Mouse (Mus musculus) forebrain, embryonic 15.5 days (tissue): ENCODE measurements around the gene Spata31d1a. TPM values are rescaled to one million over a fixed set of nuclear protein-coding genes. Genes with fewer than 3 reads are reported as not detected.

Source experiments
- ATAC-seq: fragments of 200-750 bp; cut with Nextera tagmentation; replicated peaks from 2 replicates; pipeline ENCODE4 v1.8.0; 2017; ENCODE audit warnings: mild to moderate bottlenecking, moderate TSS enrichment, moderate library complexity
- H3K27ac ChIP-seq: fragments of 300-500 bp; sonication (generic); replicated peaks from 2 replicates; pipeline ENCODE4 v1.5.1; 2015; ENCODE audit warnings: mild to moderate bottlenecking, inconsistent platforms
- H3K27me3 ChIP-seq: fragments of 300-500 bp; sonication (generic); 2 replicates; pipeline ENCODE4 v1.6.1; 2015; ENCODE audit warnings: inconsistent platforms
- H3K36me3 ChIP-seq: fragments of 300-500 bp; sonication (generic); 2 replicates; pipeline ENCODE4 v1.6.1; 2015; ENCODE audit warnings: mild to moderate bottlenecking, inconsistent platforms
- H3K4me1 ChIP-seq: fragments of 300-500 bp; sonication (generic); 2 replicates; pipeline ENCODE4 v1.6.1; 2015; ENCODE audit warnings: inconsistent platforms
- H3K4me2 ChIP-seq: fragments of 300-500 bp; sonication (generic); replicated peaks from 2 replicates; pipeline ENCODE4 v1.6.1; 2015; ENCODE audit warnings: mild to moderate bottlenecking, inconsistent platforms
- H3K4me3 ChIP-seq: fragments of 300-500 bp; sonication (generic); 2 replicates; pipeline ENCODE4 v1.5.1; 2015; ENCODE audit warnings: mild to moderate bottlenecking, inconsistent platforms
- H3K9ac ChIP-seq: fragments of 300-500 bp; sonication (generic); replicated peaks from 2 replicates; pipeline ENCODE4 v1.6.1; 2015; ENCODE audit warnings: mild to moderate bottlenecking, inconsistent platforms
- H3K9me3 ChIP-seq: fragments of 300-500 bp; sonication (generic); 2 replicates; pipeline ENCODE4 v1.6.1; 2016; ENCODE audit warnings: inconsistent platforms
- WGBS: fragments of 180-500 bp; shearing (Covaris S2); methylation state at CpG from one replicate; pipeline ENCODE4 v1.1.7; 2015; ENCODE audit warnings: mixed read lengths; 5-methylcytosine and 5-hydroxymethylcytosine counted together
- polyA plus RNA-seq: library from polyadenylated mRNA; unstranded; fragments of >200 nt; fragmentation: Nextera tagmentation; extraction: Ambion mirVana; gene quantifications from 2 replicates; pipeline ENCODE4 v1.2.1, GENCODE M21; 2015

Gene Spata31d1a
- polyA plus RNA-seq, 1 experiment from 2014 or later: 0.15 TPM

DNA sequence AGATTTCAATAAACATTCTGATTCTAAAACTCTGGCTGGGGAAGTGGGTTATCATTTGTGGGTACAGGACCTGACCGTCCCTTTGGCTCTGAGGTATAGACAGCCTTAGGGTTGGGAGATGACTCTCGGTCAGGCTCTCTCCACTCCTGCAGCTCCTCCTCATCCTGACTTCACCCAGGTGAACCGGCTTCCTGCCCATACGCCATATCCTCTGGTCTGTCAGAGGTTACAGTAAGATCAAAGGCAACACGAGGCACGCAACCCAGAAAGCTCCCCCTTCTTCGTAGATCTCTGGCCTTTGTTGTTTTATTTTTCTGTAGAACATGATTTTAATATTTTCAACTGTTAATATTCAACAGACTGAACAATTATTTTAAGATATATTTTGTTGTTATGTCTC lies 14.3 kb downstream of the Spata31d1a start:
- no peak for ATAC-seq
- Histone ChIP-seq H3K4me2 (no peak overlapping the region), H3K36me3 (no peaks in the 10 kb centered on the region), H3K27ac (no peak overlapping the region), H3K27me3 (no peaks in the 10 kb centered on the region), H3K9me3 (no peaks in the 10 kb centered on the region), H3K9ac (no peak overlapping the region), H3K4me1 (no peaks in the 10 kb centered on the region), H3K4me3 (no peak overlapping the region)
- WGBS: 90% methylated on average over 7 of the region's 7 CpGs

DNA sequence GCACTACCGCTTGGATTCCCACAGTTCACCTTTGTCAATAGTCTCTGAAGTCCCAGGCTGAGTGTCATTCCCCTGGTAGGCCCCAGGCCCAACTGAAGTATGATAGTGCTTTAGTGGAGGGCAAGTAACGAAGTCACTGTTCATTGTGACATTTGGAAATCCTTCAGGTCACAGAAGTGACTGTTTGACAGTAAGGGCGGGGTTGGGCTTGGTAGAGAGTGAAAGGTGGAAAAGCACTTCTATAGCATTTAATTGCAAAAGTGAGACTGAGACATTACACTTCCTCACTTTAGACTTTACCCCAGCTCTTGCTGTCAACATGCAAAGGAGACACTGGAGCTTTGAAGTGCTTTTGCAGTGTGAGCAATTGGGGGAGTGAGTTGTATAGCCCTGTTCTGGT lies 16.1 kb downstream of the Spata31d1a start, which contains the start of gene 4921517D22Rik:
TSS of gene 4921517D22Rik (minus strand) at position 101 of the 400 bp plus-strand sequence.
- no peak within 1 kb of the TSS for H3K9ac ChIP-seq
- H3K4me2 ChIP-seq: no peak within 1 kb of the TSS
- no peaks in the 10 kb centered on the region for H3K36me3 ChIP-seq
- no peak within 1 kb of the TSS for H3K4me3 ChIP-seq
- no peak for ATAC-seq
- no peaks in the 10 kb centered on the region for H3K9me3 ChIP-seq
- no peak within 1 kb of the TSS for H3K27ac ChIP-seq
- no peaks in the 10 kb centered on the region for H3K27me3 ChIP-seq
- 88% methylated on average over 3 of the region's 3 CpGs for WGBS
- H3K4me1 ChIP-seq: no peaks in the 10 kb centered on the region

DNA sequence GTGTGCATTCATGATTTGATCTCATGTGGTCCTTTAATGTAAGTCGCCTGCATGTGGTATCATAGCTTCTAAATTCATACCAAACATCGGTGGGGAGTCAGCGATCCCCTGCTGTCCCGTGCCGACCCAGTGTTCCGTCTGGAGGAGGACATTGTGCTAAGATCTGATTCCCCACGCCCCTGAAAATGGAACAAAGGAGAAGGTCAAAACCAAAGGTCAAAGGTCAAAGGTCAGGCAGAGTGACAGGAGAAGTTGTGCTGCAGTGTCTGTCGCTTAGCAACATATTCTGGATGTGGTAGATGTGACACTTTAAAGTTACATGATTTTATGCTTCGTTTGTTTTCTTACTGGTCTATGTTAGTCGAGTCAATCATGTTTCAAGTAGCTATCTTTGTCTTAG lies 18.7 kb downstream of the Spata31d1a start:
- ATAC-seq: no peak
- H3K36me3 ChIP-seq: no peaks in the 10 kb centered on the region
- H3K9me3 ChIP-seq: no peaks in the 10 kb centered on the region
- WGBS: 40% methylated on average over 10 of the region's 10 CpGs
- no peak overlapping the region for H3K4me2 ChIP-seq
- no peaks in the 10 kb centered on the region for H3K4me1 ChIP-seq
- no peaks in the 10 kb centered on the region for H3K27me3 ChIP-seq
- H3K9ac ChIP-seq: no peak overlapping the region
- no peak overlapping the region for H3K27ac ChIP-seq
- H3K4me3 ChIP-seq: no peak overlapping the region

DNA sequence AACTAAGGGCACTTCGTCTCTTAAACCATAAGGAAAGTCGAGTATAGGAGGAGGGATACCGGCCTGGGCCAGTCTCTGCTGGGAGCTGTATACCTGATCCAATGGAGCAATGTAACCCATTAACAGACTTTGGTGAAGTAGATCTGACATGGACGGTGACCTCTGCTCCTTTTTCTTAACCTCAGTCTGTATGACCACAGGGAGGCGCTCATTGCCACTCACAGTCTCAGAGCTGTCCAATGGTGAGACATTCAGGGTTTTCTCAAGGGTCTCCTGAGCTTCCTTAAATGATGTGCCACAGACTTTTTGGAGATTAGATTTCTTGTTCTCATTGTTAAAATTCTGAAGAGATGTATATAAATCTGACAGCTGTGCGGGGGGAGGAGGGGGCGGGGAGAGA lies 19.6 kb downstream of the Spata31d1a start:
- H3K9me3 ChIP-seq: no peaks in the 10 kb centered on the region
- H3K9ac ChIP-seq: no peak overlapping the region
- H3K36me3 ChIP-seq: no peaks in the 10 kb centered on the region
- H3K4me2 ChIP-seq: no peak overlapping the region
- no peak overlapping the region for H3K27ac ChIP-seq
- no peak overlapping the region for H3K4me3 ChIP-seq
- H3K27me3 ChIP-seq: no peaks in the 10 kb centered on the region
- ATAC-seq: no peak
- 91% methylated on average over 7 of the region's 7 CpGs for WGBS
- no peaks in the 10 kb centered on the region for H3K4me1 ChIP-seq

DNA sequence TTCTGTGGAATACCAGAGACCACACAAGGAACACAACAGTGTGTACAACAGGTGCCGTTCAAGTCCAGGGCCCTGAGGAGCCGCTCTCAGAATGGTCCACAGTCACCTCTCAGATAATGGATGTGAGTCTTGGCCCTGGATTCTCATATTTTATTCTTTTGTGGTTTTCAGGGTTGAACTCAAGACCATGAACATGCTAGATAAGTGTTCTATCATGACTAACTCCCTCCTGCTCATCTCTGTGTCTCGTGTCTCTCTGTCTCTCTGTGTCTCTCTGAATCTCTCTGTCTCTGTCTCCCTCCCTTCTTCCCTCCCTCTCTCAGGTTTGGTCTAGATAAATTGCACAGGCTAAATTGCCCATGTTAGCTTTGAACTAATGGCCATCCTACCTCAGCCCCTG lies 20.3 kb downstream of the Spata31d1a start:
- 87% methylated on average over 3 of the region's 3 CpGs for WGBS
- no peaks in the 10 kb centered on the region for H3K4me1 ChIP-seq
- no peaks in the 10 kb centered on the region for H3K9me3 ChIP-seq
- ATAC-seq: no peak
- H3K4me2 ChIP-seq: no peak overlapping the region
- no peaks in the 10 kb centered on the region for H3K27me3 ChIP-seq
- no peak overlapping the region for H3K27ac ChIP-seq
- no peak overlapping the region for H3K9ac ChIP-seq
- no peak overlapping the region for H3K4me3 ChIP-seq
- no peaks in the 10 kb centered on the region for H3K36me3 ChIP-seq

DNA sequence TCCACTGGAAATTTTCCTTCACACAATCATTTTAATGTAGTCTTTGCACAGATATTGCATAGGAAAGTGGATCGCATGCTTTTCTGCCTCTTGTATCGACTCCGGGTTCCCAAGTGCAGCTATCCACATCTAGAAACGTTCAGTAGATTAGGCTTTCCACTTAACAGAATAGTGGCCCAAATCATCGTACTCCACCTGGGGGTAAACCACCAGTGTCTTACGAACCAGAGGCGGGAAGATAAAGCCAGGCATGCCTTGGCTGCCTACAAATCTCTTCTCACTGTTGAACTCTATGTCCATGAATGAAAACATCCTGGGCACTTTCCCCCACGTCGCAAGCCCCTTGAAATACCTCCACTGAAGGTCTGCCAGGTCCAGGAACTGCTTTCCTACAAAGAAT lies 20.8 kb downstream of the Spata31d1a start:
- Histone ChIP-seq H3K27me3 (no peaks in the 10 kb centered on the region), H3K4me2 (no peak overlapping the region), H3K9ac (no peak overlapping the region), H3K36me3 (no peaks in the 10 kb centered on the region), H3K9me3 (no peaks in the 10 kb centered on the region), H3K4me1 (no peaks in the 10 kb centered on the region), H3K27ac (no peak overlapping the region), H3K4me3 (no peak overlapping the region)
- 87% methylated on average over 9 of the region's 9 CpGs for WGBS
- ATAC-seq: no peak

DNA sequence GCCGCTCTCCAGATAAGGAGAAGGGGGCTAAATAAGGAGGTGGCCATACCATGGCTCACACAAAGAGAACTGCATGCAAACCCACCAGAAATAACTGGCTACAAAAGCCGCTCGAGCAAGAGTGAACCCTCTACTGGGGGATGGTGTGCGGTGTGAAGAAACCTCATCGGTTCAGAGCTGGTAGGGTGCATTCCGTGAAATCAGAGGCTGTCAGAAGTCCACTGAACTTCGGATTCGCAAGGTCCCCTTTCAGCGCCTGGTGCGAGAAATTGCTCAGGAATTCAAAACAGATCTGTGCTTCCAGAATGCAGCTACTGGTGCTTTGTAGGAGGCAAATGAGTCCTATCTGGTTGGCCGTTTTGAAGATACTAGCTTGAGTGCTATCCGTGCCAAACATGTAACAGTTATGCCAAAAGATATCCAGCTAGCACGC lies 21.8 kb downstream of the Spata31d1a start:
- H3K27ac ChIP-seq: no peak overlapping the region
- no peaks in the 10 kb centered on the region for H3K36me3 ChIP-seq
- H3K9ac ChIP-seq: no peak overlapping the region
- no peak overlapping the region for H3K4me3 ChIP-seq
- H3K27me3 ChIP-seq: no peaks in the 10 kb centered on the region
- no peak overlapping the region for H3K4me2 ChIP-seq
- ATAC-seq: no peak
- WGBS: 77% methylated on average over 13 of the region's 13 CpGs
- no peaks in the 10 kb centered on the region for H3K9me3 ChIP-seq
- H3K4me1 ChIP-seq: no peaks in the 10 kb centered on the region

DNA sequence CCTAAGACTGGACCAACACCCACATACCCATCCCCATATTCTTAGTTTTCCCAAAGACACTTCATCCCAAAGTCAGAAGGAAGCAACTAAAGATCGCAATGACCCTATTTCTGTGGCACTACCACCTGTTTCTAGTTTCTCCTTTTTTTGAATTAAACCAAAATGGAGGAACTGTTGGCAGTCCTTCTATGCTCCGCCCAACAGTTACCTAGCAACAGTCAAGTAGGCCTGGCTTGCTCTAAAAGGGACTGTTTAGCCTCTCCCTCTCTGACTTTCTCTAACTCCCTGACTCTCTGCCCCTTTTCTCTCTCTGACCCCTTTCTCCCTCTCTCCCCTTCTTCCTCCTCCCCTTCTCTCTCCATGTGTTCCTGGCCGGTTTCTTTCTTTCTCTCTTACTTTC lies 24.9 kb downstream of the Spata31d1a start:
- WGBS: 82% methylated on average over 3 of the region's 3 CpGs
- Histone ChIP-seq H3K9me3 (no peaks in the 10 kb centered on the region), H3K27ac (no peak overlapping the region), H3K4me2 (no peak overlapping the region), H3K9ac (no peak overlapping the region), H3K4me1 (no peaks in the 10 kb centered on the region), H3K36me3 (no peaks in the 10 kb centered on the region), H3K27me3 (no peaks in the 10 kb centered on the region), H3K4me3 (no peak overlapping the region)
- no peak for ATAC-seq

DNA sequence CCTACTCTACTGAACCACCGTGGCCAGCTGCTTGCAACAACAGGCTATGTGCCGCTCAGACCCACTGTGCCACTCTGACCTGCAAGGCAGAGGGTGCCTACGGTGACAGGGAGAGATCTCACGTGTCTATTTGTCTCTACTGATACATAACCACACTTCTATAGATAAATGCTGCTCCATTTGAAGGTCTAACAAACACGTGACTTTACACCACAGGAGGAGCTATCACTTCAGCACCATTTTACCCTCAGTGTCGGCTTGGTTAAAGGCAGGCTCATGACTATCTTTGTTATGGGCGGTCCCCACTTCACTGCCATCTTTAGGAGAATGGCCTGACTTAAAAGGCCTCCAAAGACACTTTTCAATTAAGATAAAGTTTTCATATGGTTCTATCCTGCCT lies 27.5 kb downstream of the Spata31d1a start:
- Histone ChIP-seq H3K4me2 (no peak overlapping the region), H3K4me1 (no peaks in the 10 kb centered on the region), H3K9ac (no peak overlapping the region), H3K27ac (no peak overlapping the region), H3K9me3 (no peaks in the 10 kb centered on the region), H3K27me3 (no peaks in the 10 kb centered on the region), H3K36me3 (no peaks in the 10 kb centered on the region), H3K4me3 (no peak overlapping the region)
- 45% methylated on average over 7 of the region's 7 CpGs for WGBS
- no peak for ATAC-seq

DNA sequence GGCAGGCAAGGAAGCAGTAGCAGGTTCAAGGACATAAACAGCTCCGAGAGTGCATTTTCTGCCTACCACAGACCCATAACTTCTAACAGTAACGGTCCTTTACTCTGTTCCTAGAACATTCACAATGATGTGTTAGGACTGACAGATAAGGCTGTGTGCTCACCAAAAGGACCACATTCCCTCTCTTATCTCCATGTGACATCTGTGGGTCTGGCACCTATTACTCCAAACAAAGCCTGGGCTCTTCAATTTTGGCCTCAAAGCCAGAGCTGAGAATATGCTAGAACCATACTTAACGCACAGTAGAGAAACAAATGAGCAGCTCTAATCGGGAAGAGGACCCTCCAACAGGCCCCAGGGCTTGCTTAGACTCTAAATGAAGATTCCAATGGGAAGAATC lies 30.2 kb downstream of the Spata31d1a start:
- Histone ChIP-seq H3K9me3 (no peaks in the 10 kb centered on the region), H3K27me3 (no peaks in the 10 kb centered on the region), H3K4me3 (no peak overlapping the region), H3K36me3 (no peaks in the 10 kb centered on the region), H3K27ac (no peak overlapping the region), H3K4me1 (0 out of 2 replicates have a peak, but pooled peaks cover under 1% of the 10 kb centered on the region), H3K9ac (no peak overlapping the region), H3K4me2 (no peak overlapping the region)
- no peak for ATAC-seq
- 79% methylated on average over 4 of the region's 4 CpGs for WGBS

DNA sequence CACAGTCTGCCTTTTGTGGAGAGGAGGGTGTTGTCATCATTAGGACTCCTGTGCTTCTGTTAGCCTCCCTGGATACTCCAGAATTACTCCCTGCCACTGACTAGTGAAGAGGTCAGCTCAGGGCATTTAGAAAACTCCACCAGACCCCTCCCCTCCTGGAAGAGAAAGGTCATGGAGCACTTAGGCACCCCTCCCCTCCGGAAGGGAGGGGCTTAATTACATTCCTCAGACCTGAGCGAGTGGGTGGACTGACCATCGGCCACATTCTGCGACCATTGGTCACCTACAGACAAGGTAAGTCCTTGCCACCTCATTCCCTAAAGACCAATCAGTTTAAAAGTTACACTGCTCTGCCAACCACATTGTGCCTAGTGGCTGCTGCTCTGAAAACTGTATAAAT lies 30.8 kb downstream of the Spata31d1a start:
- no peak overlapping the region for H3K27ac ChIP-seq
- ATAC-seq: no peak
- H3K9me3 ChIP-seq: no peaks in the 10 kb centered on the region
- H3K36me3 ChIP-seq: no peaks in the 10 kb centered on the region
- 64% methylated on average over 4 of the region's 4 CpGs for WGBS
- H3K4me1 ChIP-seq: peaks cover 6% of the 10 kb centered on the region; the same call in 1 of the 2 replicates
- H3K9ac ChIP-seq: no peak overlapping the region
- H3K4me2 ChIP-seq: no peak overlapping the region
- H3K4me3 ChIP-seq: no peak overlapping the region
- H3K27me3 ChIP-seq: no peaks in the 10 kb centered on the region

DNA sequence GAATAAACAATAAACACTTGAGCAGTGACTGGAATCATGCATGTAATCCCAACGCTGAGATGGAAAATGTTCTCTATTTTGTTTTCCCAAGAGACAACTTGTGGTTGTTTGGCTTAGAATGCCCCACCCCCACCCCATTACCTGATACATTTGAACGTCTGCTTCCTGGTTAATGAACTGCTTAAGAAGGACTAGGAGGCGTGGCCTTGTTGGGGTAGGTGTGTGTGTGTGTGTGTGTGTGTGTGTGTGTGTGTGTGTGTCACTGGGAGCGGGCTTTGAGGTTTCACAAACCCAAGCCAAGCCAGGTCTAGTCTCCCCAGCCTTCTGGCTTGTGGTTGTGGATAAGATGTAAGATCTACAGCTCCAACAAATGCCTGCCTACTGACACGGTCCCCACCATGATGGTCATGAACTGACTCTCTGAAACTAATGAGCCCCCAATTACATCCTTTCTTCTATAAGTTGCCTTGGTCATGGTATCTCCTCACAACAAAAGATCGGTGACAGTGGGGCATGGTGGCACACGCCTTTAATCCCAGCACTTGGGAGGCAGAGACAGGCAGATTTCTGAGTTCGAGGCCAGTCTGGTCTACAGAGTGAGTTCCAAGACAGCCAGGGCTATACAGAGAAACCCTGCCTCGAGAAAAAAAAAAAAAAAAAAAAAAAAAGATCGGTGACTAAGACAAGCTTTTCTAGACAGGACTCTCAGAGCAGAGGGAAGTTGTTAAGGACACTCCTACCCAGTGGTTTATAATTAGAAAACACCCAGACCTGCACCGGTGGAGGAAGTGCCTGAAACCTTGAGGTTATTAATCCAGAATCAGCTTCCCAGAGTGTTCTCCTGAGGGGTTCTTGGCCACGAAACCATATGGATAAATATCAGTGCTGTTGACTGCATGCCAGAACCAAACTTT lies 33.6 kb downstream of the Spata31d1a start:
- peaks cover 27% of the 10 kb centered on the region for H3K4me1 ChIP-seq
- H3K27me3 ChIP-seq: no peaks in the 10 kb centered on the region
- no peak overlapping the region for H3K4me2 ChIP-seq
- no peak overlapping the region for H3K9ac ChIP-seq
- H3K27ac ChIP-seq: no peak overlapping the region
- H3K36me3 ChIP-seq: no peaks in the 10 kb centered on the region
- no peak overlapping the region for H3K4me3 ChIP-seq
- WGBS: 82% methylated on average over 12 of the region's 12 CpGs
- no peaks in the 10 kb centered on the region for H3K9me3 ChIP-seq
- ATAC-seq: no peak
